Comparison of ENCODE assay signal across 10 mouse cellular contexts in genomic region chr15:40168140-40168688, GRCm38 (mm10). TPM values are rescaled to one million over a fixed set of nuclear protein-coding genes. Genes with fewer than 3 reads are reported as not detected.
DNase-seq lines count a peak whose midpoint lies in the region; ATAC-seq lines count a peak whose summit lies in the region.
"Had no signal": no experiment of that assay in that cellular context is flagged by ENCODE, and none has a peak within 500 bp of the region (broad histone marks: within the 10 kb centered on the region; RNA-seq: fewer than 3 reads in every experiment).

No protein-coding gene starts in this region.

- H3K27ac ChIP-seq in brown adipose tissue, adult 24 weeks (replicated peaks; ENCODE audit: low read depth, low read length) = no peak overlapping the region
- H3K27ac ChIP-seq in hindbrain, embryonic 12.5 days = no peak overlapping the region
- peak overlapping the region; percentile 68 for H3K27ac ChIP-seq in lung, embryonic 15.5 days

- no peaks in the 10 kb centered on the region for H3K36me3 ChIP-seq in hindbrain, embryonic 12.5 days
- H3K36me3 ChIP-seq in lung, embryonic 15.5 days = no peaks in the 10 kb centered on the region
- H3K36me3 ChIP-seq: G1E had no signal

- ATAC-seq in hindbrain, embryonic 12.5 days (ENCODE audit: low FRiP score) = peak; percentile 29; the same call in 1 of the 2 replicates
- ATAC-seq in lung, embryonic 15.5 days (ENCODE audit: borderline replicate concordance, extremely low read depth, low FRiP score, low TSS enrichment) = peak; percentile 92

- H3K27me3 ChIP-seq in hindbrain, embryonic 12.5 days = no peaks in the 10 kb centered on the region
- H3K27me3 ChIP-seq in lung, embryonic 15.5 days = no peaks in the 10 kb centered on the region

- WGBS in hindbrain, embryonic 12.5 days = 61% methylated on average over 10 of the region's 10 CpGs
- WGBS in lung, embryonic 15.5 days = 28% methylated on average over 10 of the region's 10 CpGs

- no peak overlapping the region for H3K4me2 ChIP-seq in hindbrain, embryonic 12.5 days (replicated peaks)
- peak overlapping the region; percentile 51 for H3K4me2 ChIP-seq in lung, embryonic 15.5 days

- no peak overlapping the region for H3K9ac ChIP-seq in hindbrain, embryonic 12.5 days
- peak overlapping the region; percentile 14; the same call in 1 of the 2 replicates for H3K9ac ChIP-seq in lung, embryonic 15.5 days

- peak overlapping the region; percentile 49 for H3K4me3 ChIP-seq in brown adipose tissue, adult 24 weeks (ENCODE audit: insufficient read depth, low read depth, low read length)
- H3K4me3 ChIP-seq in hindbrain, embryonic 12.5 days = no peak overlapping the region
- peak overlapping the region; percentile 2 for H3K4me3 ChIP-seq in lung, embryonic 15.5 days

- no peaks in the 10 kb centered on the region for H3K4me1 ChIP-seq in brown adipose tissue, adult 24 weeks (ENCODE audit: control insufficient read depth, insufficient read depth, insufficient read length, low read length)
- peaks cover 10% of the 10 kb centered on the region; the same call in 1 of the 2 replicates for H3K4me1 ChIP-seq in hindbrain, embryonic 12.5 days
- peaks cover 23% of the 10 kb centered on the region for H3K4me1 ChIP-seq in lung, embryonic 15.5 days

- DNase-seq in gastrocnemius, postnatal 10 days = peak; percentile 15
- no peak for DNase-seq in gastrocnemius, adult 18-20 months (ENCODE audit: low spot score)
- no peak for DNase-seq in thymus, postnatal 25 days
- no peak for DNase-seq in spleen, postnatal 36 days (ENCODE audit: low spot score in 2 of 2)
- no peak for DNase-seq in spleen, adult 18-20 months

- H3K9me3 ChIP-seq in hindbrain, embryonic 12.5 days (replicated peaks) = no peaks in the 10 kb centered on the region
- H3K9me3 ChIP-seq in lung, embryonic 15.5 days = no peaks in the 10 kb centered on the region
- H3K9me3 ChIP-seq: G1E had no signal

RNA-seq across cellular contexts. Expression of gene 9330182O14Rik, which starts 34.0 kb away (rescaled TPM):
- not detected for total RNA-seq in gastrocnemius, postnatal 10 days (2021)
- not detected for total RNA-seq in gastrocnemius, adult 18-20 months (2021)
- polyA plus RNA-seq in brown adipose tissue, adult 24 weeks (2012; ENCODE audit: insufficient read depth, insufficient read length, missing spikeins) = not detected in 2 replicates
- polyA plus RNA-seq in hindbrain, embryonic 12.5 days (2016; fragmentation: Nextera tagmentation; extraction: Ambion mirVana) = not detected in 2 replicates
- not detected in 2 replicates for polyA plus RNA-seq in lung, embryonic 15.5 days (2015; fragmentation: Nextera tagmentation; extraction: Ambion mirVana)
- total RNA-seq: G1E had no signal
- polyA plus RNA-seq: G1E; large intestine, adult 2 months had no signal
